ENCODE assay signal across 8 mouse cellular contexts in the genomic region with DNA sequence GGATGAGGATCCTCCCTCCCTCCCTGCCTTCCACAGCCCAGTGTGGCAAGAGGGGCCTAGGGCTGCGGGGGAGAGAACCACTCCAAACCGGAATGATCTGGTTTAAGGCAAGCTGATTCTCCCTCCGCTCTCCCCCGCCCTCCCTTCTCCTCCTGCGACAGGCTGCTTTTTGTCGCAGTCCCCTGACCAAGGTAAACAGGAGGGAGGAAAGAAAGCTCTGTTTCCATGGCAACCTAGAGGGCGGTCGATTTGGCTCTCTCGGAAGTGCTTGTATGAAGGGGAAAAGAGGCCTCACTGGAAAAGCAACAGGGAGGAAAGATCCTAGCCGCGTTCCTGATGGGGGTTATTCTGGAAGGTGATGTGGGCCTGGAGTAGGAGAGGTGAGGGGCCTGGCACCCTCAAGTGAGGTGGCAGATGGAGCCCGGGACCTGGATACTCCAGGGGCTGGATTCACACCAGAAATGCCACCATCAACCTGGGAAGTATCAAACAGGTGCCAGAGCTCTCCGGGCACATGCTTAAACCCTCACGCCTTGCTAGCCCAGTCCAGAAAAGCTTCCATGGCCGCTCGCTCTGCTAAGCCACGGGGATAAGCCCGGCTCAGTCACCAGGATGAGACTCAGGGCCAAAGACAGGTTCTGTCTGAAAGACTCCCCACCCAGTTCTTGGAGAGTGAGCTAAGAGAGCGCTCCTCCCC. TPM values are rescaled to one million over a fixed set of nuclear protein-coding genes. Genes with fewer than 3 reads are reported as not detected.
DNase-seq lines count a peak whose midpoint lies in the region; ATAC-seq and TF ChIP-seq lines count a peak whose summit lies in the region.

No protein-coding gene starts in this region.

- no peaks in the 10 kb centered on the region for H3K9me3 ChIP-seq in forebrain, embryonic 14.5 days (replicated peaks; ENCODE audit: control insufficient read depth, low read length)
- no peaks in the 10 kb centered on the region for H3K9me3 ChIP-seq in hindbrain, embryonic 13.5 days
- H3K9me3 ChIP-seq in lung, embryonic 14.5 days (ENCODE audit: low read depth, low read length), result no peaks in the 10 kb centered on the region

- 6% methylated on average over 16 of the region's 19 CpGs for WGBS in forebrain, embryonic 14.5 days
- WGBS in hindbrain, embryonic 13.5 days, result 14% methylated on average over 19 of the region's 19 CpGs
- 11% methylated on average over 19 of the region's 19 CpGs for WGBS in lung, embryonic 14.5 days

- ATAC-seq in cerebellum, adult (ENCODE audit: insufficient number of reproducible peaks, low FRiP score, low TSS enrichment), result peak; percentile 75
- ATAC-seq in forebrain, embryonic 14.5 days, result peak; percentile 94
- peak; percentile 94 for ATAC-seq in hindbrain, embryonic 13.5 days (ENCODE audit: low FRiP score)
- ATAC-seq in lung, embryonic 14.5 days (ENCODE audit: insufficient read depth), result peak; percentile 93

- TF ChIP-seq CTCF in lung, embryonic 14.5 days (IDR thresholded peaks at IDR 0.05; ENCODE audit: low read depth), result no peak

- no peaks in the 10 kb centered on the region for H3K27me3 ChIP-seq in forebrain, embryonic 14.5 days (replicated peaks; ENCODE audit: control insufficient read depth, insufficient read depth, low read length)
- no peaks in the 10 kb centered on the region for H3K27me3 ChIP-seq in hindbrain, embryonic 13.5 days
- H3K27me3 ChIP-seq in lung, embryonic 14.5 days (ENCODE audit: insufficient read depth, low read length), result no peaks in the 10 kb centered on the region

- H3K9ac ChIP-seq in forebrain, embryonic 14.5 days (ENCODE audit: low read length), result peak overlapping the region; percentile 62
- peak overlapping the region; percentile 75 for H3K9ac ChIP-seq in hindbrain, embryonic 13.5 days
- peak overlapping the region; percentile 68 for H3K9ac ChIP-seq in lung, embryonic 14.5 days

- peak; percentile 20 to 21 for DNase-seq in B cell, adult 2 months
- peak; percentile 98 for DNase-seq in forebrain, embryonic 14.5 days (ENCODE audit: low spot score)
- DNase-seq in layer of hippocampus, adult 9-11 months, result peak; percentile 92
- peak; percentile 93 for DNase-seq in lung, embryonic 14.5 days
- DNase-seq in retina, postnatal 7 days (ENCODE audit: low read depth, low spot score), result peak; percentile 52
- DNase-seq in gastrocnemius, postnatal 14 days, result no peak

- H3K36me3 ChIP-seq in forebrain, embryonic 14.5 days (ENCODE audit: control insufficient read depth, insufficient read depth, low read length), result no peaks in the 10 kb centered on the region
- H3K36me3 ChIP-seq in hindbrain, embryonic 13.5 days, result no peaks in the 10 kb centered on the region
- no peaks in the 10 kb centered on the region for H3K36me3 ChIP-seq in lung, embryonic 14.5 days (ENCODE audit: insufficient read depth)

- H3K4me1 ChIP-seq in forebrain, embryonic 14.5 days (ENCODE audit: control insufficient read depth, insufficient read depth, low read length), result peaks cover 22% of the 10 kb centered on the region
- H3K4me1 ChIP-seq in hindbrain, embryonic 13.5 days (replicated peaks), result peaks cover 38% of the 10 kb centered on the region
- H3K4me1 ChIP-seq in lung, embryonic 14.5 days (ENCODE audit: insufficient read depth), result peaks cover 30% of the 10 kb centered on the region

- H3K27ac ChIP-seq in forebrain, embryonic 14.5 days (ENCODE audit: low read depth, low read length), result peak overlapping the region; percentile 93
- peak overlapping the region; percentile 98 for H3K27ac ChIP-seq in hindbrain, embryonic 13.5 days
- peak overlapping the region; percentile 95 for H3K27ac ChIP-seq in lung, embryonic 14.5 days (ENCODE audit: low read depth)

- intact Hi-C loops in gastrocnemius, postnatal 14 days (cut with DNase I; ENCODE audit: low total_unique reads), result loop anchor here (2.0 kb wide), 1 partner anchor 62 kb away; no protein-coding TSS in a partner anchor

- peak overlapping the region; percentile 59 for H3K4me2 ChIP-seq in forebrain, embryonic 14.5 days (ENCODE audit: low read length)
- H3K4me2 ChIP-seq in hindbrain, embryonic 13.5 days, result peak overlapping the region; percentile 63
- H3K4me2 ChIP-seq in lung, embryonic 14.5 days, result peak overlapping the region; percentile 73

- H3K4me3 ChIP-seq in forebrain, embryonic 14.5 days (ENCODE audit: low read depth, low read length), result no peak overlapping the region
- H3K4me3 ChIP-seq in hindbrain, embryonic 13.5 days, result peak overlapping the region; percentile 5; the same call in 1 of the 2 replicates
- peak overlapping the region; percentile 2; the same call in 1 of the 2 replicates for H3K4me3 ChIP-seq in lung, embryonic 14.5 days (ENCODE audit: low read depth, low read length)

RNA-seq across cellular contexts. Expression of a gene that starts 48.7 kb away (rescaled TPM):
- polyA plus RNA-seq in forebrain, embryonic 14.5 days (2014; fragmentation: Nextera tagmentation; extraction: Ambion mirVana), result 37.8 and 44.5 TPM in 2 replicates
- polyA plus RNA-seq in hindbrain, embryonic 13.5 days (2015; fragmentation: Nextera tagmentation; extraction: Ambion mirVana), result 29.5 and 33.4 TPM in 2 replicates
- polyA plus RNA-seq in lung, embryonic 14.5 days (2014; fragmentation: Nextera tagmentation; extraction: Ambion mirVana), result 43.5 and 44.7 TPM in 2 replicates
- total RNA-seq in gastrocnemius, postnatal 14 days (2021), result 1 to 10 TPM; 7.9 to 8.3 TPM

RNA-seq across cellular contexts. Expression of a gene that starts 48.8 kb away (rescaled TPM):
- 0.16 and 0.20 TPM in 2 replicates for polyA plus RNA-seq in forebrain, embryonic 14.5 days (2014; fragmentation: Nextera tagmentation; extraction: Ambion mirVana)
- 0.12 and 0.39 TPM in 2 replicates for polyA plus RNA-seq in hindbrain, embryonic 13.5 days (2015; fragmentation: Nextera tagmentation; extraction: Ambion mirVana)
- 0.16 and 0.49 TPM in 2 replicates for polyA plus RNA-seq in lung, embryonic 14.5 days (2014; fragmentation: Nextera tagmentation; extraction: Ambion mirVana)
- total RNA-seq in gastrocnemius, postnatal 14 days (2021), result under 1 TPM; 0.14 to 0.29 TPM

RNA-seq across cellular contexts. Expression of a gene that starts 59.2 kb away (rescaled TPM):
- 35.2 and 41.1 TPM in 2 replicates for polyA plus RNA-seq in forebrain, embryonic 14.5 days (2014; fragmentation: Nextera tagmentation; extraction: Ambion mirVana)
- 32.9 and 34.2 TPM in 2 replicates for polyA plus RNA-seq in hindbrain, embryonic 13.5 days (2015; fragmentation: Nextera tagmentation; extraction: Ambion mirVana)
- 32.6 and 33.9 TPM in 2 replicates for polyA plus RNA-seq in lung, embryonic 14.5 days (2014; fragmentation: Nextera tagmentation; extraction: Ambion mirVana)
- 10 to 100 TPM; 45.0 to 50.2 TPM for total RNA-seq in gastrocnemius, postnatal 14 days (2021)
